Mouse (Mus musculus): Measurements from ENCODE around the gene AC124108.1. TPM values are rescaled to one million over a fixed set of nuclear protein-coding genes. Genes with fewer than 3 reads are reported as not detected.

Gene AC124108.1
- total RNA-seq, 1 experiment from 2014 or later: not detected

DNA sequence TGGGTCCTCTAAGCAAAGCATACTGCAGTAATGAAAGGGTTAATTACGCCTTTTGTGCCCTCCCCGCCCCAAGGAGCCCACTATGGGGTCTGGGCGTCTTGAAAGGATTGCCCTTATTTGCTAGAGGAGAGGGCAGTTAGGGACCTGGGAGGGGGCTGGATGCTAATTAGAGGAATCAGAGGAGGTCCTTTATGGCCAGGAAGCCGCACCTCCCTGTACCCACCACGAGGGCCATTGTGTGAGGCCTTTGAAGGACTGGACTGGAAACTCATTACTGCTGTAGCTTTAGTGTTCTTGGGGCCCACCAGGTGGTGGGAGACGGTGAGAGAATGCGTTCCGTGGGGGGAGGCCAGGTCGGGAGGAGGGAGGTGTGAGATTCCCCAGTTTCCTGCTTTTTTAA is 6.4 kb downstream of the AC124108.1 start:
- no peak for ATAC-seq (replicated peaks; ENCODE audit: insufficient number of reproducible peaks, low FRiP score, low TSS enrichment, poor library complexity, severe bottlenecking)

GRCm38 (mm10) chr1:132198401-132199071 is 7.3 kb downstream of the AC124108.1 start:
- no peak for ATAC-seq (replicated peaks; ENCODE audit: insufficient number of reproducible peaks, low FRiP score, low TSS enrichment, poor library complexity, severe bottlenecking)

- no peak for ATAC-seq (replicated peaks; ENCODE audit: insufficient number of reproducible peaks, low FRiP score, low TSS enrichment, poor library complexity, severe bottlenecking)
Measured at GRCm38 (mm10) chr1:132199244-132199643, 8.0 kb downstream of the AC124108.1 start.

DNA sequence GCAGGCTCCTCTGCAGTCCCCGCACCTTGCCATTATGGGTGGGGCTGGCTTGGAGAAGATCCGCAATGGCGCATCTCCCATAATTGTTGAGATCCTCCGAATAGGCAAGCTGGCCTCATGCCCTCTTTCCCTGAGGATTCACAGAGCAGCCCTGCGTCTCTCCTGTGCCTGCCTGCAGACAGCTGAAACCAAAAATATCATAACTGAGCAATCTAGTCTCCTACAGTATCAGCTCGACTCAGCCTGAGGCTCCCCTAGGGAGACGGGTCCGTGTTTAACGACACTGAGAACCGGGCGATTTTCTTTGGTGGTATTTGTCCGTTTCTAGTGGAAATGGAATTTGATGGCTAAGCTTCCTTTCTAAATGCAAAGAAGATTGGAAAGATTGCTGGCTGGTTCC is 8.7 kb downstream of the AC124108.1 start:
- no peak for ATAC-seq (replicated peaks; ENCODE audit: insufficient number of reproducible peaks, low FRiP score, low TSS enrichment, poor library complexity, severe bottlenecking)

- ATAC-seq (replicated peaks; ENCODE audit: insufficient number of reproducible peaks, low FRiP score, low TSS enrichment, poor library complexity, severe bottlenecking): no peak
Measured at GRCm38 (mm10) chr1:132200562-132201510, 9.6 kb downstream of the AC124108.1 start.

DNA sequence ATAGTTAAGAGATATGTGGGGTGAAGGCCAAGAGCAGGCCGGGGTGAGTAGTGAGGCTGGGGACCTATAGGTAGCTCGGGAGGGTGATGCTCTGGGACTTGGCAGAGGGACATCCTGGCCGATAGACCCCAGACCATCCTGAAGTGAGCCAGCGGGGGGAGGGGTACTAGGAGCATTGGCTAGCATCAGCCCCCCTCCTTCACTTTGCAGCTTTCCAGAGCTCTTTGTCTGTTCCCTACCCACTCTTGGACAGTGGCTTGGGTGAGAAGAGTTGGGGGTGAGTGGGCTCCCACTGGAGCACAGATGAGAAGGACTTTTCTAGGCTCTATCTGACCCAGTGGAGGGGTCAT is 10.2 kb downstream of the AC124108.1 start:
- no peak for ATAC-seq (replicated peaks; ENCODE audit: insufficient number of reproducible peaks, low FRiP score, low TSS enrichment, poor library complexity, severe bottlenecking)

GRCm38 (mm10) chr1:132201936-132202335 is 10.7 kb downstream of the AC124108.1 start:
- no peak for ATAC-seq (replicated peaks; ENCODE audit: insufficient number of reproducible peaks, low FRiP score, low TSS enrichment, poor library complexity, severe bottlenecking)

GRCm38 (mm10) chr1:132202771-132203170 is 11.5 kb downstream of the AC124108.1 start:
- ATAC-seq (replicated peaks; ENCODE audit: insufficient number of reproducible peaks, low FRiP score, low TSS enrichment, poor library complexity, severe bottlenecking): no peak

DNA sequence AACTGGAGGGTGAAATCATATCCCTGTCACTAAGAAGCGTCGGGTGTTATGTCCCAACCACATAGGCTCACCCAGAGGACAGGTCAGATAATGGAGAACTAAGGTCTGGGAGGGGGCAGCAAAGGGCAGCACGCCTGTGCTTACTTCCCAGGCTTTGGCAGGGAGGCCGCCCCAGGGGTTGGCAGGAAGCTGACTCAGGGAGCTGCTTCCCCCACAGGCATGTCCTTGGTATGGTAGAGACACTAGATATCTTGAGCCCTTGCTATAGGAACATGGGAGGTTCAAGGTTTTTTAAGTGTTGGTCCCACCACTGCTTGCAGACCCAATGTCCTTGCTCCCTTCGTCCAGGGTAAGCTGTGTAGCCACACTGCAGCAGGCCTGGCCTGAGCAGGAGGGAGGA is 14.7 kb downstream of the AC124108.1 start:
- ATAC-seq (replicated peaks; ENCODE audit: insufficient number of reproducible peaks, low FRiP score, low TSS enrichment, poor library complexity, severe bottlenecking): no peak

GRCm38 (mm10) chr1:132206828-132207227 is 15.6 kb downstream of the AC124108.1 start:
- no peak for ATAC-seq (replicated peaks; ENCODE audit: insufficient number of reproducible peaks, low FRiP score, low TSS enrichment, poor library complexity, severe bottlenecking)

- ATAC-seq (replicated peaks; ENCODE audit: insufficient number of reproducible peaks, low FRiP score, low TSS enrichment, poor library complexity, severe bottlenecking): no peak
Measured at GRCm38 (mm10) chr1:132208154-132208553, 16.9 kb downstream of the AC124108.1 start.

- ATAC-seq (replicated peaks; ENCODE audit: insufficient number of reproducible peaks, low FRiP score, low TSS enrichment, poor library complexity, severe bottlenecking): no peak
Measured at GRCm38 (mm10) chr1:132209400-132209799, 18.1 kb downstream of the AC124108.1 start.

DNA sequence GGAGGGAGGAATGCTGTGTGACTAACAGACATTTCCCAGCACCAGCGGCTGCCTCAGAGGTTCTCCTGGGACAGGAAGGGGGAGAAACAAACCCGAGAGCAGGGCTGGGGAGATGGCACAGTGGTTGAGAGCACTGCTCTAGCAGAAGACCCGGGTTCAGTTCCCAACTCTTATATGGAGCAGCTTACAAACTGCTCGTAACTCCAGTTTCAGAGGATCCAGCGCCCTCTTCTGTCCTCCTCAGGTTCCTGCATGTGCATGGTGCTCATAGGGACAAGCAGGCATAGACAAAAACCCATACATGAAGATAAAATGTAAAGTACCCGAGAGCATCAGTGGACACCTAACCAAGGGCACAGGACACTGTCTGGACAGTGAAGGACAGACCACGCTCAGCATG is 19.7 kb downstream of the AC124108.1 start:
- no peak for ATAC-seq (replicated peaks; ENCODE audit: insufficient number of reproducible peaks, low FRiP score, low TSS enrichment, poor library complexity, severe bottlenecking)

GRCm38 (mm10) chr1:132211672-132212071 is 20.4 kb downstream of the AC124108.1 start:
- ATAC-seq (replicated peaks; ENCODE audit: insufficient number of reproducible peaks, low FRiP score, low TSS enrichment, poor library complexity, severe bottlenecking): no peak

DNA sequence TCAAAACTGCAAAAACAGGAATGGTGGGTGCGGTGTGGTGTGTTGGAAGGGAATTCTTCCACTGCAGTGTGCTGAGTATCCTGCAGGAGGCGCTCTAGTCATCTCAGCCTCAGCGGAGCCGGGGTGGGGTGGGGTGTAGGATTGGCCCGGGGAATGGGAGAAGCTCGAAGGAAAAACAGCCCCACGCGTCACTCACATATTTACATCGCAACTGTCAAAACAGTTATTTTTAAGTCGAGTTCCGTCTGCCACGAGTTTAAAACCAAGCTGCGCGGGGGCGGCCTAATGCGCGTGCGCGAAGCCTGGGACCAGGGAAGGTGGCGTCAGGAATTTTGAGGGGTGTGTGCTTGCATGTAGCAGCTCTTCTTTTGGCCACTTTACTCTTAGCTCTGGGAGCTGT is 21.0 kb downstream of the AC124108.1 start:
- ATAC-seq (replicated peaks; ENCODE audit: insufficient number of reproducible peaks, low FRiP score, low TSS enrichment, poor library complexity, severe bottlenecking): no peak

GRCm38 (mm10) chr1:132213076-132213475 is 21.8 kb downstream of the AC124108.1 start:
- ATAC-seq (replicated peaks; ENCODE audit: insufficient number of reproducible peaks, low FRiP score, low TSS enrichment, poor library complexity, severe bottlenecking): no peak

DNA sequence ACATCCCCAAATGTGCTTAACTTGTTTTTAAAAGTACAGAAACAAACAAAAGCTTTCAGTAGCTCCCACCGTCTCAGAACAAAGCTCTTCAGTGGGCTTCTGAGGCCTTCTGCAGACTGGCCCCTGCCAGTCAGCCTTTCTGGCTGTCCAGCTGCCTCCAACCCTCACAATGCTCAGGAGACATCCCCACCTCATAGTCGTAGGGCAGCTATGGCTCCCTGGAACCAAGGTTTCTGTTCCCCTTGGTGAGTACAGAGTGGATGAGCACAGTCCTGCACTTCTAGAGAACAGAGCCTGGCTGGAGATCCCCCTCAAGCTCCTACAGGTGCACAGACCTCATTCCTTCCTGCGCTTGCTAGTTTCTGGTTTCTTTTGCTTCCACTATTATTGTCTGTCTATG is 25.0 kb downstream of the AC124108.1 start:
- no peak for ATAC-seq (replicated peaks; ENCODE audit: insufficient number of reproducible peaks, low FRiP score, low TSS enrichment, poor library complexity, severe bottlenecking)

DNA sequence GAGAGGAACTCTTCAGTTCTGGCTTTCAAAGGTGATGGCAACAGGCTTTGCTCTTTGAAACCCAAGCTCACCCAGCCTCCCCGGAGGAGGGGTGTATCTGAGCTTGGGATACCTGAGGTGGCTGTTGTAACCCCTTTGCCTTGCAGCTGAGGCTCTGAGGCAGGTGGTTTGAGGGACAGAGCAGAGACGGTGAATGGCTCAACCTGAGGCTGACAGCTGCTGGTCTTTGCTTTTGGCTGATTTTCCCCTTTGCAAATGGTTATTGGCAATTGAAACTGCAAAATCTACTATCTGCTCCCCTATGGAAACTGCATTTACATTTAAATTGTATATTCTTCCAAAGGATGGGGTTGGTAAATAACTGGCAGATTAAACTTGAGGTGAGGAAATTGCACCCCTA is 30.4 kb downstream of the AC124108.1 start:
- no peak for ATAC-seq (replicated peaks; ENCODE audit: insufficient number of reproducible peaks, low FRiP score, low TSS enrichment, poor library complexity, severe bottlenecking)

- ATAC-seq (replicated peaks; ENCODE audit: insufficient number of reproducible peaks, low FRiP score, low TSS enrichment, poor library complexity, severe bottlenecking): no peak
Measured at GRCm38 (mm10) chr1:132222166-132222565, 30.9 kb downstream of the AC124108.1 start.
